Mouse (Mus musculus): ENCODE measurements around the gene Pip4k2b.
"Not testable (repeated sequence)": the region's sequence is repeated elsewhere in the genome, so short reads cannot be mapped to it uniquely, and the experiment has no call there.

The Pip4k2b gene

DNA sequence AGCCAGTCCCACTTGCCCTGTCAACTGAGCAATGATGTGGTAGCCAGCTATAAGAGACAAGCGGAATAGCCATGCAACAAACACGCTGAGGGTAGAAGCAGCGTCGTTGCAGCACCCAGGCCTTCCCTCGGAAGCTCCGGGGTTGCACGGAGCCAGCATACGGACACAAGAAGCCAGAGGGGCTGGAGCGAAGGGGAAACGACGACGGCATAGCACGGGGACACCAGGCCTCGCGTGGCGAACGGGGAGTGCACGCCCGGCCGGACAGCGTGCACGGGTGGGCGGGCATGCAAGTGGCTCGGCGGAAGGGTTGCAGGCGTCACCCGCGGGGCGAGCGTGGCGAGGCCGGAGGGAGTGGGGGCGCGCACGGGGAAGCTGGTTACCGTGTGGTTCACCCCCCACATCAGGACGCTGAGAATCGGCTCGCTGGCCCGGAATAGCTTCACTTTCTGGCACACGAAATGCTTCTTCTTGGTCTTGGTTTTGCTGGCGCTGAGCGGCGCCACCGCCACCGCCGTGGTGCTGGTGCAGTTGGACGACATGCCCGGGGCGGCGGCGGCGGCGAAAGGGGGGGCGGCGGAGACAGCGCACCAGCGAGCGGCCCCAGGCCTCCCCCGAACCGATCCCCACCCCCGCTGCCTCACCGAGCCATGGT, at the start of gene Pip4k2b:
Gene Pip4k2b, minus strand, starts transcription at position 642 of the 655 bp plus-strand sequence.
- no peak for DNase-seq

DNA sequence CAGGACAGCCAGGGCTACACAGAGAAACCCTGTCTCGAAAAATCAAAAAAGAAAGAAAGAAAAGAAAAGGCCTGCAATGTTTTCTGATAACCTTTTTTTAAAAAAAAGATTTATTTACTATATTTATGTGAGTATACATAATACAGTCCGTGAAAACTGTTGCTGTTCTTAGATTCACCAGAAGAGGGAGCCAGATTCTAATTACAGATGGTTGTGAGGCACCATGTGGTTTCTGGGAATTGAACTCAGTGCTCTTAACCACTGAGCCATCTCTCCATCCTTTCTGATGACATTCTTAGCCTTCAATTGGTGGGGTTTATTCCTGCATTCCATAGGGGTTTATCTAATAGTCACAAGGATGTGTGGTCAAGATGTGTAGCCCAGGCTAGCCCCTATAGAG, 48.7 kb upstream of the Pip4k2b start:
- peak; percentile 69 for DNase-seq

DNA sequence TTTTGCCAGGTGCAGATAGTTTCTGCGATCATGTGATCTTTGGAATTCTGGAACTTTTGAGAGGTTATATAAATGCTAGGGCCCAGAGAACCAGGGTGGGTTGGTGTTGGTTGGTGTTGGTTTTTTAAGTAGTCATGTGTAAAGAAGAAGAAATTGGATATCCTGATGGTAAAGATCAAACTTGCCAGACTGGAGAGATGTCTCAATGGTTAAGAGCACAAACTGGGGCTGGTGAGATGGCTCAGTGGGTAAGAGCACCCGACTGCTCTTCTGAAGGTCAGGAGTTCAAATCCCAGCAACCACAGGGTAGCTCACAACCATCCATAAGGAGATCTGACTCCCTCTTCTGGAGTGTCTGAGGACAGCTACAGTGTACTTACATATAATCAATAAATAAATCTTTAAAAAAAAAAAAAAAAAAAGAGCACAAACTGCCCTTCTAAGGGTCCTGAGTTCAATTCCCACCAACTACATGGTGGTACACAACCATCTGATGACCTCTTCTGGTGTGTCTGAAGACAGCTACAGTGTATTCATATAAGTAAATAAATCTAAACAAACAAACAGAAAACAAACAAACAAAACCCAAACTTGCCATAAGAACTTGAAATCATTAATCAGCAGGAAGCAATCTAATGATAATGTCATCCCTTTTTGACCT, 46.4 kb upstream of the Pip4k2b start:
- not testable (repeated sequence) for DNase-seq

DNA sequence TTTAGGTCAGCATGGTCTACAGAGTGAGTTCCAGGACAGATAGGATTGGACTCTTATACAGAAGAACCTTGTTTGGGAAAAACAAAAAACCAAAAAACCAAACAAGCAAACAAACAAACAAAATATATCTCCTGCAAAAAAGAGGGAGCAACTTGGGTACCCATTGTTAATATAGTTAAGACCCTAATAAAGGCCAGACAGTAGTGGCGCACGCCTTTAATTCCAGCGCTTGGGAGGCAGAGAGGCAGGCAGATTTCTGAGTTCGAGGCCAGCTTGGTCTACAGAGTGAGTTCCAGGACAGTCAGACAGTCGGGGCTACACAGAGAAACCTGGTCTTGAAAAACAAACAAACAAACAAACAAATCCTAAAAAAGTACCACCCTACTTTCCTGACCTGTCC, 45.2 kb upstream of the Pip4k2b start:
- DNase-seq = no peak

DNA sequence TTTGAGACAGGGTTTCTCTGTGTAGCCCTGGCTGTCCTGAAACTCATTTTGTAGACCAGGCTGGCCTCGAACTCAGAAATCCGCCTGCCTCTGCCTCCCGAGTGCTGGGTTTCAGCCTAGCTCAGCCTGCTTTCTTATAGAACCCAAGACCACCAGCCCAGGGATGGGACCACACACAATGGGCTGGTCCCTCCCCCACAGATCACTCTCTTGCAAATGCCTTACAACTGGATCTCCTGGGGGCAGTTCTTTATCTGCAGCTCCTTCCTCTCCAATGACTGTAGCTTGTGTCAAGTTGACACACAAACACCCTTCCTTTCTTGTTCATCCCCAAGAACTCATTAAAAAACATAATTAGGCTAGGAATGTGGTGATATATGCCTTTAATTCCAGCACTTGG, 43.5 kb upstream of the Pip4k2b start:
- no peak for DNase-seq

DNA sequence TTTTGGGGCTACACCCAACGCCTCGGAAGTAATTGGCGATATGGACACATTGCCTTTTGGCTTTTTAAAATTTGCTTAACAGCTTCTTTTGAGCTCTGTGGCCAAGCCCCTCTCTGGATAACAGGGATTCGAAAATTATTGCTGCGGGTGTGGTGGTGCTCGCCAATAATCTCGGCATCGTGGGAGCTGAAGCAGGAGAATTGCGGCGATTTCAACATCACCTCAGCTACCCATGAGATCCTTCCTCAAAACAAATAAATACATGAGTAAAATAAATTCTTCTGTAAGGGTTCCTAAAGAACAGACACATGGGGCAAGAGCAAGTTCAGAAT, 38.0 kb upstream of the Pip4k2b start:
- DNase-seq = no peak

DNA sequence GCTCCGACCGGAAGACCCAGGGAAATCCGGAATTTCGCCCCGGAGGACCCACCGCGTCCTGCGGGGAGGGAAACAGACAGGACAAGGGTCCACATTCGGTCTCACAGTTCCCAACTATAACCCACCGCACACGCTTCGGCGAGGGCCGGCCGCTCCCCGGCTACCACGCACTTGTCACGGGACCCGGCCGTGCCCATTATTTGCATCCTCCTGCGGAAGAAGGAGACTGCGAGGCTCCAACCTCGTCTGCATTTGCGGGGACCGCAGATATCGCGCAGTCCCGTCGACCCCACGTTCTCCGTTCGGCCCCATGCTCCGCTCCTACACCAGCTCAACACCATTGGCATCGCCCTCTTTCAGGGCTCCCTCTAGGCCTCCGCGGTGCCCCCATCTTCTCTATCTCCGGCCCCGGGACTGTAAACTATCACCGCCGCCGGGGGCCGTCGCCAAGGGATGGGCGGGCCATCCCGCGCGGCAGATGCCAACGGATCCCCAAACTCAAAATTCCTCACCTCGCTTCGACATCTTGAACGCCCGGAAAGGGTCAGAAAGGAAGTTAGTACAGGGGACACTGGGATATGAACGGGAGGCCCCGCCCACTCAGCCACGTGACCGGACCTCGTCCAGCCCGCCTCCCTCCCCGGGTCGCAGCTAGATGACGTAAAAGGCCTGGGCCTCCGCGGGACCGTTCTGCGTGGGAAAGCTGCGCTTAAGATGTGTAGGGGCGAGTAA, 37.5 kb upstream of the Pip4k2b start, which contains the start of gene Rpl23:
Gene Rpl23, minus strand, starts transcription at position 606 of the 732 bp plus-strand sequence.
- DNase-seq = peak; percentile 99

DNA sequence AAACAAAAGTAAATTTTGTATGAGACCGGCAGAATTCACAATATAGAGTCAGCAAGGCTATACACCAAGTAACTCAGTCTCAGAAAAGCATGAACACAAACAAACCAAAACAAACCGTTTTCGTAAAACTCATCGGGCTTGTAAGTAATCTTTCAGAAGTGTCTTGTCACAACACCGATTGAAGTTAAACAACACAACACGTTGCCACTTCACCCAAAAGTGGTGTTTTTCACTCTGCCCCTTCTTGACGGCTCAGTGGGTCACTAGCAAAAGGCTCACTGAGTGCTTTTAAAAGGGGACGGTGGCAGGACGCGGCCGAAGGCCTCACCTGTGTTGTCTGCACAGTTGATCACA, 37.0 kb upstream of the Pip4k2b start:
- DNase-seq = no peak

DNA sequence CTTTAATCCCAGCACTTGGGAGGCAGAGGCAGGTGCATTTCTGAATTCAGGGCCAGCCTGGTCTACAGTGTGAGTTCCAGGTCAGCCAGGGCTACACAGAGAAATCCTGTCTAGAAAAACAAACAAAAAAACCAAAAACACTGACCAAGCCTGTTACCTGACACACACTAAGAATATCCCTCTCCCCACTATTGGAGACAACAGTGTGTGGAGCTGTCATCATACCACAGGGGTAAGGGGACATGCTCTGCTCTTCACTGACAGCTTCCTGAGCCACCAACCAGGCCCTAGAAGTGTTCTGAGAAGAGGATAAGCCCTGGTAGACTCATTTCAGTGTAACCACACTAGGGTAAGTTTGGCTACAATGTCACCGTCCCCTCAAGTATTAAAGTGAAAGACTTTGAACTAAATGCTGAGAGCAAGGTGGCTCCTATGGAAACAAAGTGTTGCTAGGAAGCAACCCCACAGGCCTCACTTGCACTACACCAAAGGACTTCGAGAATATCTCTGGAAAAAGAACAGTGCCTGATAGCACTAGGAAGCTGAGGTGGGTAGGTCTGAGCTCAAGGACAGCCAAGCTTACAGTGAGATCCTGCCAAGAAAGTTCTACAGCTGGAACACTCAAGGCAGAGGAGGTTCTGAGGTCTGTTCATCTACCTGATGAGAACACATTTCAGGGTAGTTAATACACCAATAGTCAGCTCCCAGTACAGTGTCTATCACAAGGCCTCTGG, 35.6 kb upstream of the Pip4k2b start:
- no peak for DNase-seq

DNA sequence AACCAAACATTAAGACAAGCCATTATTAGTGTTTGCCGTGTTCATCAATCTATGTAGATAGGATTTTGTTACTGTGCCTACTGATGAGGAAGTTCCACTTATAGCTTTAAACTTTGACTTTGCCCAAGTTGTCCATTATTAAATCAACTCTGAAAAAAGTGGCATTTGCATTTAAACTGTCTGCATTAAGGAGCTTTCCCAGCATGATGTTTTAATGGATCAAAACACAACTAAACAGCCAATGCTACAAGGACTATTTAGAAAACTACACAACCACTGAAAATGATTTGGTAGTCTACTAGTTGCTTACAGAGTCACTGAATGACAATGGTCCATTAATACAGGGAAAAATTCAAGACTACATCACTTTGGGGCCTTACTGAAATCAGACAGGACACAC, 34.4 kb upstream of the Pip4k2b start:
- DNase-seq = no peak

DNA sequence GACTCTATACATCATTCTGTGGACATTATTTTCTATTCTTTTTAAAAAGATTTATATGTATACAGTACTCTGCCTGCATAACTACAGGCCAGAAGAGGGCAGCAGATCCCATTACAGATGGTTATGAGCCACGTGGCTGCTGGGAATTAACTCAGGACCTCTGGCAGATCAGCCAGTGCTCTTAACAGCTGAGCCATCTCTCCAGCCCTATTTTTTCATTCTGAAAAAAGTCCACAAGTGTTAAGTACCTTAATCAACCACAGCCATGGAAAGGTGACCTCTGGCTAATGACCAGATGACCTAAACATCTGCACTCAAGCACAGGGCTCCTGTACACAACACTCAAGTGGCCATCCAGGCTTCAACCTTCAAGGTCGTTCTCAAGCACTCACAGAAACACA, 32.6 kb upstream of the Pip4k2b start:
- DNase-seq = no peak

DNA sequence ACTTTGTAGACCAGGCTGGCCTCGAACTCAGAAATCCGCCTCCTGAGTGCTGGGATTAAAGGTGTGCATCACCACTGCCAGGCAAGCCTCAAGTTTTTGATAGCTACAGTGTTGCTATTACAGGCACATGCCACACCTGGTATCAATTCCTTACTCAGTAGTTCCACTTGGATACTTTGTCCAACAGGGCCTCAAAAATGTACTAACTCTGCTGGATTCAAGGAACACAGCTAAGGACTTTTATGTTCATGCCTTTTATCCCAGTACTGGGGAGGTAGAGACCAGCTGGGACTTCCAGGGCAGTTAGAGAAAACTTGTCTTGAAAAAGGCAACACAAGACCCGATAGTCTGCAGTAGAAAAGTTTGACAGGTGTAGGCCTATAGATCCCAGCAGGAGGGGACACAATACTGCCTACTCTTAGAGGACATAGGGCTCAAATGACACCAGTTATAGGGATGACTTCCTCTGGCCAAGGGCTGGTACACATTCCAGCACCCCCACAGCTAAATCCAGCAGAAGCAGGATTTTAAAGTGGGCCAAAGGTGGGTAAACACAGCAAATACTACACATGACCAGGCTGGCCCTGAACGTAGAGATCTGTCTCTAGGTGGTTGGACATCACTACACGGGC, 32.1 kb upstream of the Pip4k2b start:
- DNase-seq = no peak

DNA sequence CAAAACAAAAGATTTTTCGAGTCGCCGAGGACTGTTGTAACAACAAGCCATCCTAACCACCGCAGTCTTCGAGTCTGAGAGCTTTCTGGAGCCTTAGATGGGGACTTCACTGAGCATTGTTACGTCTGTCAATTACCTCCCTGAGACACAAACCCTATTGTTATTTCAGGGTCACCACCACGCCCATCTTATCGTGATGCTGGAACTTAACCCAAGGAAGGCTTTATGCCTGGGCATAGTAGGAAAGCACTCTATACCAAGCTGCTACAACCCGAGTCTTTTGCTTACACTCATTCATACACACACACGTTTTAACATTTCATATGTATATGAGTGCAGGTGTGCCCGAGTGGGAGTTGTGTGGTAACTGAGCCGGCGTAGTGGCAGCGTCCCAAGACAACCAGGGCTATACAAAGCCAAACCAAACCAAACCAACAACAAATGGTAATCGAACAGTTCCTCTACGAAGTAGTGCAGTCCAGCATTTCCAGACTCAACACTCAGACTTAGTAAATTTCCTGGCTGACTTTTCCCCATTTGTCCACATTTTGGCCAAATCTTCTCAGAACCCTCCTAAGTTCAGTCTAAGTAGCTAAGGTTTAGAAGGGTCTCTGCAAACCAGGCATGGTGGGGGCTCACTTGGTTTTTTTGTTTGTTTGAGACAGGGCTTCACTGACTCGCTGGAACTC, 31.4 kb upstream of the Pip4k2b start, which contains the start of gene 1700001P01Rik:
Gene 1700001P01Rik, minus strand, starts transcription at position 111 of the 689 bp plus-strand sequence.
- no peak for DNase-seq

DNA sequence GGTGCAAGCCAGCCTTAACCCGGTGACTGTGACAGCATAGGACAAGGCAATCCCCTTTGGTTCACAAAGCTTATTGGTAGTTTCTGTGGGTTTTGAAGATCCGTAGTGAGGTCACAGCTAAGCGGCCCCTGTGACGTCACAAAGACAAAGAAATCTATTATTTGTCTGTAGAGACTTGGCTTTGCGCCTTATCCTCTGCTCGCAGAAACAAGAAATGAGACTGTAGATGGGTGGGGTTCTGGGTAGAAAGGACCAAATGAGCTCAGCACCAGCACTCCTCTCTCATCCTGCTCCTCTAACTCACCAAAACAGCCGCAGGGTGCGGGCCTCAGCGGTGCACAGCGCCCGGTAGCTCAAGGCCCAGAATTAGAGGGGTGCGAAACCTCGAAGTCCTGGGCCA, 30.7 kb upstream of the Pip4k2b start:
- DNase-seq = no peak

DNA sequence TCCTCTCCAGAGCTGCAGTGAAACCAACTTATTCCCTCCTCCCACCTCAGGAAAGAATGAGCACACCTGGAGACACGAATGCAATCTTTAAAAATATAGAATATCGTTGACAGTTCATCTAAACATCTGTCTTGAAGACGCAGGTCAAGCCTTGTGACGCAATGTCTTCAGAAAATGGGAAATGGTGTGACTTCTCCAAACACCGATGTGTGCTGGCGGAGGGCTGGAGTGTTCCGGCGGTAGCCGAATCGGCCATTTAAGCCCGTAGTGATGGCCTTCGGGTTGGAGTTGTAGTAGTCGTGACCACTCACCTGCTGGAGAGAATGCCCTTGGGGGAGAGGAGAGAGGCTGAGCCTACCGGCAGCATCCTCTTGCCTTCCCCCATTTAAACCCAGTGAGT, 26.9 kb upstream of the Pip4k2b start:
- no peak for DNase-seq

DNA sequence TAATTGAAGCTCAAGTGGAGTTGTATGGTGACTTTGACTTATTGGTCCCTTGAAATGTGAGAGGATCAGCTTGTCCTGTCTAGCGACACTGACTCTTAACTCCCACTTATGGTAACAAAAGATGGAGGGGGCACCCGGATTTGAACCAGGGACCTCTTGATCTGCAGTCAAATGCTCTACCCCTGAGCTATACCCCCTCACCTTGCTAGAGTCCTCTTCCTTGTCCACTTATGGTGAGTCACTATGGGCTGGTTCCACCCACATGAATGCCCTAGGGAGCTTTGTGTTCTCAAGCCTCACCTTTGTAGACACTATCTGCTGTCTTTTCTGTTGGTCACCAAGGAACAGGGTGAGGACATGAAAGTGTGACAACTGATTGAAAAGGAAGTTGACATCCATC, 25.2 kb upstream of the Pip4k2b start:
- no peak for DNase-seq

DNA sequence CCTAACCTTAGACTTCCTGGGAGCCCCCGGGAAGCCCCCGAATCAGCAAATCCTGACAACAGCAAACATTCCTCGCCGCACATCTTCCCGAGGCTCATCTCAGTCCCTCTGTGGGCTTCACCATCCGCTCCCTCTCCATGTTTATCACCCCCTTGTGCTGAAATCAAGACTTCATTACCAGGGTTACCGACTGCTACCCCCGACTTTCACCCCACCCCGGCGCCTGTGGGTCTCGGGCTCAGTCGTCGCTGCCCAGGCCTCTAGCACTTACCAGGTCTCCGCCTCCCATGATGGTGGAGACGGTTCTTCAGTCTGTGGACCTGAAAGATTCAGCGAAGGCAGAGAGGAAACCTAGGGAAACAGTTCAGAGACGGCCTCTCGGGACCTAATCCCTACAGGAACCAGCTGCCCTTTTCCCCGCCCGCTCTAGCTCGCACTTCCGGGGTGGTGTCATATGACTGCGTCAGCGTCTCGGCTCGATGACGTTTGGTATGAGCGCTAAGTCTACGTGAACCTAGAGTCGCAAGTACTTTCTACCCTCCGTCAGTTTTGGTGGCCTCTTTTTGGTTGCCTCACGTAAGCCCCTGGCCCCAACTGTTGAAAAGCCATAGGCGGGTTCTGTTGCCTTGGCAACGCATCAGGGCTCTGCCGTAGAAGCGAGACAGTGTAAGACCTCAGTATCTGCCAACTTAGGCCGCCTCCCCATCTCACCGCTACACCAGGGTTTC, 21.8 kb upstream of the Pip4k2b start, which contains the start of gene Cwc25:
Gene Cwc25, minus strand, starts transcription at position 403 of the 728 bp plus-strand sequence.
- DNase-seq = peak; percentile 92

DNA sequence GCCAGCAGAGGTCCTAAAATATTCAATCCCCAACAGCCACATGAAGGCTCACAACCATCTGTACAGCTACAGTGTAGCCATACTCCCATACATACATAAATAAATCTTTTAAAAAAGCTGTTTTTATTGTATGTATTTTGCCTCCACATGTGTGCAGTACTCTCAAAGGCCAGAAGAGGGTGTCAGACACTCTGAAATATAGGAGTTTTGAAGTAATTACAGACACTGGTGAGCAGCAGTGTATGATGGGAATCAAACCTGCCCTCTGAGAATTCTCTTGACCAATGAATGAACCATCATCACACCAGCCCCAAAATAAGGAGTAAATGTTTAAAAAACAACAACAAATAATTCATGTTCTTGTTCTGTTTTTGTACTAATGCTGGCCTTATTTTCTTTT, 17.1 kb upstream of the Pip4k2b start:
- no peak for DNase-seq

DNA sequence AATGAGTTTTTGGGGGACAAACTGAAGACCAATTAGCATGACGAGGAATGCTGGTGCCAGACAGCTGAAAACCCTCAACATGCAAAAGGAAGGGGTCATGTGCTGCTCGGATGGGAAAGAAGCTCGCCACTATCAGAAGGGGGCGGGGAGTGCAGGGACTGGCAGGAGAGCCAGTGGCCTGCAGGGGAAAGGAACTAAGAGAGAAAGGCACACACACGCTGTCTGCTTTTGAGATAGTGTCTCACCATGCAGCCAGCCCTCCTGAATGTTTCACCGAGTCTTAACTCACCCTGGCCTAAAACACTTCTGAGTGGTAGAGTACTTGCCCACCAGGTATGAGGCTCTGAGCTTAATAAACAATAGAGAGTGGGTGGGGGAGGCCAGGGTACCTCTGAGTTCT, 14.4 kb upstream of the Pip4k2b start:
- no peak for DNase-seq

DNA sequence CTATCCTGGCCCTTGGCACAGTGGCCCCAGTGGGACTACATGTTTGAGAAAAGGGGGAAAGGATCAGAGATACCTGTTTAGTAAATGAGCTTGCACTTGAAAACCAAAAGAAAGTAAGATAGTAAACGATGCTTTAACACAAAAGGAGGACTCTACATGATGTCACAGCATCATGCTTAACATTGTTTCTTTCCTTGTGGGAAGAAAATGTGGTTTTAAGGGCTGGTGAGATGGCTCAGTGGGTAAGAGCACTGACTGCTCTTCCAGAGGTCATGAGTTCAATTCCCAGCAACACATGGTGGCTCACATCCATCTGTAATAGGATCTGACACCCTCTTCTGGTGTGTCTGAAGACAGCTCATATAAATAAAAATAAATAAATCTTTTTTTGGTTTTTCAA, 13.6 kb upstream of the Pip4k2b start:
- DNase-seq = no peak

DNA sequence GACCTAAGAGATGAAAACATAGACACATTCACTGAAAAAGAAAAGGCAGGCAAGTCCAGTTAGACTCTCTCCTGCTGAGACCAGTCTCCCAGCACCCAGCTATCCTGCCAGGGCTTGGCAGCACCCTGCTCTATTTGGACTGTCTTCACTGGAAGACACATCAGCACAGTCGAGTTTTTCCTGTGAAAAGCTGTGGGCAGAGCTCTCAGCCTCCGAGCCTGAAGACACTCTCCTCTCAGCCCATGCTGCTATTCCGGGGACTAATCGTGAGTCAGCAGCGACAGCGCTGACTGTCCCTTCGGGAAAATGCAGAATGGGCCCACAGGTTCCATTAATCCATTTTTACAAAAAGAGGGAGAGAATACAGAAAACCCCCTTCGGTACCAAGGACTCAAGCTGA, 8.8 kb upstream of the Pip4k2b start:
- DNase-seq = no peak

DNA sequence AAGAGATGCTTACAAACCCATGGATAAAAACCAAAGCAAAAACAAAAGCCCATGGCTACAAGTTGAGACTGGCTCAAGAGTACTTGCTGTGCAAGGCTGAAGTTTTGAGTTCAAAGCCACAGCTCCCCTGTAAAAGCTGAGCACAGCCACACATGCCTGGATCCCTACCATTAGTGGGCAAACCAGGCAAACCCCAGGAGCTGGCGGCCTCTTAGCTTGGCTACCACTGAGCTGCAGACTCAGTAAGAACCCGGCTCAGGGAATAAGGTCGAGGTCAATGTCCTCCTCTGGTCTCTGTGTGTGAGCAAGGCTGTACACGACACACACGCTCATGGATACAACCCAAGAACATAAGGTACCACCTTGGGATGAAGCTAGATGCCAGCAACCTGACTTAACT, 4.0 kb upstream of the Pip4k2b start:
- no peak for DNase-seq

Measured in cerebellum, adult 8-10 months (tissue).